Mouse (Mus musculus) embryonic facial prominence, embryonic 12.5 days (tissue): ENCODE results near the gene Creb3l4. TPM values are rescaled to one million over a fixed set of nuclear protein-coding genes. Genes with fewer than 3 reads are reported as not detected.

ENCODE experiments used
- ATAC-seq: fragments of 200-750 bp; cut with Nextera tagmentation; 2 replicates; pipeline ENCODE4 v1.8.0; 2017; ENCODE audit not compliant: insufficient number of reproducible peaks, insufficient read depth, low FRiP score, low TSS enrichment
- H3K27ac ChIP-seq: fragments of 300-500 bp; sonication (generic); 2 replicates; pipeline ENCODE4 v1.5.1; 2016; ENCODE audit warnings: mild to moderate bottlenecking
- H3K27me3 ChIP-seq: fragments of 300-500 bp; sonication (generic); 2 replicates; pipeline ENCODE4 v1.6.1; 2016; ENCODE audit warnings: mild to moderate bottlenecking, moderate library complexity
- H3K36me3 ChIP-seq: fragments of 300-500 bp; sonication (generic); 2 replicates; pipeline ENCODE4 v1.6.1; 2016; ENCODE audit warnings: mild to moderate bottlenecking
- H3K4me1 ChIP-seq: fragments of 300-500 bp; sonication (generic); 2 replicates; pipeline ENCODE4 v1.6.1; 2016
- H3K4me2 ChIP-seq: fragments of 300-500 bp; sonication (generic); replicated peaks from 2 replicates; pipeline ENCODE4 v1.6.1; 2016; ENCODE audit warnings: mild to moderate bottlenecking, moderate library complexity
- H3K4me3 ChIP-seq: fragments of 300-500 bp; sonication (generic); 2 replicates; pipeline ENCODE4 v1.5.1; 2016; ENCODE audit warnings: mild to moderate bottlenecking
- H3K9ac ChIP-seq: fragments of 300-500 bp; sonication (generic); 2 replicates; pipeline ENCODE4 v1.6.1; 2016; ENCODE audit warnings: mild to moderate bottlenecking, moderate library complexity
- H3K9me3 ChIP-seq: fragments of 300-500 bp; sonication (generic); 2 replicates; pipeline ENCODE4 v1.6.1; 2016; ENCODE audit warnings: mild to moderate bottlenecking, moderate library complexity
- WGBS: fragments of 180-500 bp; shearing (Covaris S2); methylation state at CpG from one replicate; pipeline ENCODE4 v1.1.7; 2016; 5-methylcytosine and 5-hydroxymethylcytosine counted together
- microRNA-seq: library from miRNA; unstranded; fragments of <30 nt; microRNA quantifications from one replicate; pipeline ENCODE4, GENCODE M21; 2017
- polyA plus RNA-seq: library from polyadenylated mRNA; unstranded; fragments of >200 nt; fragmentation: Nextera tagmentation; extraction: Ambion mirVana; gene quantifications from 2 replicates; pipeline ENCODE4 v1.2.1, GENCODE M21; 2016

The Creb3l4 gene
- polyA plus RNA-seq, 1 experiment from 2014 or later: 8.5 TPM

GRCm38 (mm10) chr3:90203619-90204018, 39.7 kb downstream of the Creb3l4 start:
- Histone ChIP-seq H3K9me3 (no peaks in the 10 kb centered on the region), H3K36me3 (peaks cover 11% of the 10 kb centered on the region), H3K27ac (no peak overlapping the region), H3K27me3 (no peaks in the 10 kb centered on the region), H3K4me2 (no peak overlapping the region), H3K9ac (no peak overlapping the region), H3K4me3 (no peak overlapping the region), H3K4me1 (no peaks in the 10 kb centered on the region)
- 75% methylated on average over 5 of the region's 5 CpGs for WGBS
- ATAC-seq: no peak

- Histone ChIP-seq H3K9ac (no peak overlapping the region), H3K27me3 (no peaks in the 10 kb centered on the region), H3K4me3 (no peak overlapping the region), H3K36me3 (peaks cover 4% of the 10 kb centered on the region; the same call in 1 of the 2 replicates), H3K4me1 (no peaks in the 10 kb centered on the region), H3K9me3 (no peaks in the 10 kb centered on the region), H3K27ac (no peak overlapping the region), H3K4me2 (no peak overlapping the region)
- ATAC-seq: no peak
- WGBS: 79% methylated on average over 1 of the region's 1 CpGs
Observed at GRCm38 (mm10) chr3:90202884-90203283, 40.4 kb downstream of the Creb3l4 start.

- H3K4me2 ChIP-seq: no peak overlapping the region
- no peaks in the 10 kb centered on the region for H3K27me3 ChIP-seq
- no peak overlapping the region for H3K9ac ChIP-seq
- no peaks in the 10 kb centered on the region for H3K4me1 ChIP-seq
- H3K36me3 ChIP-seq: no peaks in the 10 kb centered on the region
- no peak overlapping the region for H3K4me3 ChIP-seq
- H3K27ac ChIP-seq: no peak overlapping the region
- no peak for ATAC-seq
- 80% methylated on average over 1 of the region's 1 CpGs for WGBS
- no peaks in the 10 kb centered on the region for H3K9me3 ChIP-seq
Observed at GRCm38 (mm10) chr3:90197548-90197947, 45.8 kb downstream of the Creb3l4 start.

- 75% methylated on average over 1 of the region's 1 CpGs for WGBS
- Histone ChIP-seq H3K4me3 (no peak overlapping the region), H3K4me1 (no peaks in the 10 kb centered on the region), H3K9ac (no peak overlapping the region), H3K27ac (no peak overlapping the region), H3K27me3 (no peaks in the 10 kb centered on the region), H3K9me3 (no peaks in the 10 kb centered on the region), H3K4me2 (no peak overlapping the region), H3K36me3 (no peaks in the 10 kb centered on the region)
- no peak for ATAC-seq
Observed at GRCm38 (mm10) chr3:90195644-90196043, 47.7 kb downstream of the Creb3l4 start.

- no peak overlapping the region for H3K27ac ChIP-seq
- no peaks in the 10 kb centered on the region for H3K27me3 ChIP-seq
- no peak overlapping the region for H3K4me3 ChIP-seq
- H3K4me2 ChIP-seq: no peak overlapping the region
- no peak for ATAC-seq
- no peaks in the 10 kb centered on the region for H3K9me3 ChIP-seq
- no peak overlapping the region for H3K9ac ChIP-seq
- H3K36me3 ChIP-seq: no peaks in the 10 kb centered on the region
- WGBS: 42% methylated on average over 4 of the region's 4 CpGs
- no peaks in the 10 kb centered on the region for H3K4me1 ChIP-seq
Observed at GRCm38 (mm10) chr3:90194759-90195158, 48.6 kb downstream of the Creb3l4 start.

- no peak overlapping the region for H3K4me2 ChIP-seq
- 79% methylated on average over 11 of the region's 11 CpGs for WGBS
- H3K27ac ChIP-seq: no peak overlapping the region
- no peaks in the 10 kb centered on the region for H3K27me3 ChIP-seq
- H3K36me3 ChIP-seq: no peaks in the 10 kb centered on the region
- H3K9me3 ChIP-seq: no peaks in the 10 kb centered on the region
- no peaks in the 10 kb centered on the region for H3K4me1 ChIP-seq
- ATAC-seq: no peak
- no peak overlapping the region for H3K4me3 ChIP-seq
- no peak overlapping the region for H3K9ac ChIP-seq
Observed at GRCm38 (mm10) chr3:90190859-90191510, 52.3 kb downstream of the Creb3l4 start.

Small RNA genes lying within 50 kb of the gene (microRNA-seq; reads per million reads assigned to microRNA genes)
- gene Mir7012: not detected

Other genes starting within 250 kb of the Creb3l4 start
- 172 and 173 TPM in 2 replicates for gene Hax1, start 244.7 kb downstream of the Creb3l4 start, polyA plus RNA-seq
- 147 and 149 TPM in 2 replicates for gene 4933434E20Rik, start 191.9 kb downstream of the Creb3l4 start, polyA plus RNA-seq
- 203 and 230 TPM in 2 replicates for gene Ubap2l, start 190.9 kb downstream of the Creb3l4 start, polyA plus RNA-seq
- gene Tpm3, start 170.9 kb downstream of the Creb3l4 start, polyA plus RNA-seq: 517 TPM in 2 replicates
- gene Nup210l, start 139.4 kb downstream of the Creb3l4 start, polyA plus RNA-seq: 0.35 and 0.43 TPM in 2 replicates
- 1,310 and 1,325 TPM in 2 replicates for gene Rps27, start 29.9 kb downstream of the Creb3l4 start, polyA plus RNA-seq
- gene Rab13, start 29.8 kb downstream of the Creb3l4 start, polyA plus RNA-seq: 27.7 and 30.6 TPM in 2 replicates
- 90.5 and 97.3 TPM in 2 replicates for gene Jtb, start 11.9 kb downstream of the Creb3l4 start, polyA plus RNA-seq
- gene Slc39a1, start 4.7 kb upstream of the Creb3l4 start, polyA plus RNA-seq: 63.3 and 63.5 TPM in 2 replicates
- gene Crtc2, start 10.7 kb upstream of the Creb3l4 start, polyA plus RNA-seq: 20.3 and 21.7 TPM in 2 replicates
- 5.7 and 8.0 TPM in 2 replicates for gene Dennd4b, start 21.7 kb upstream of the Creb3l4 start, polyA plus RNA-seq
- 16.6 and 18.2 TPM in 2 replicates for gene Gatad2b, start 49.7 kb upstream of the Creb3l4 start, polyA plus RNA-seq
- gene Slc27a3, start 146.4 kb upstream of the Creb3l4 start, polyA plus RNA-seq: 42.8 and 44.8 TPM in 2 replicates
- 43.6 and 45.2 TPM in 2 replicates for gene Ints3, start 190.1 kb upstream of the Creb3l4 start, polyA plus RNA-seq
- 4.0 and 5.0 TPM in 2 replicates for gene Npr1, start 222.4 kb upstream of the Creb3l4 start, polyA plus RNA-seq
- 301 and 311 TPM in 2 replicates for gene Ilf2, start 232.6 kb upstream of the Creb3l4 start, polyA plus RNA-seq
- 74.0 and 76.3 TPM in 2 replicates for gene Snapin, start 247.5 kb upstream of the Creb3l4 start, polyA plus RNA-seq